Mouse (Mus musculus) heart, adult 9 months (tissue): ENCODE data around the gene Hnrnph1.

Experiments used
- DNase-seq, 2 experiments: peaks; one replicate each; pipeline ENCODE4 v3.0.0; 2022; ENCODE audit warnings: low spot score in 2 of 2

The Hnrnph1 gene

GRCm38 (mm10) chr11:50403367-50404014 is 26.7 kb downstream of the Hnrnph1 start:
- peak; percentile 19 to 38 for DNase-seq

GRCm38 (mm10) chr11:50407235-50407634 is 30.4 kb downstream of the Hnrnph1 start:
- no peak for DNase-seq

- no peak for DNase-seq
Measured at GRCm38 (mm10) chr11:50415563-50416241, 38.9 kb downstream of the Hnrnph1 start.

GRCm38 (mm10) chr11:50417856-50418255 is 41.1 kb downstream of the Hnrnph1 start:
- DNase-seq: no peak

- DNase-seq: no peak
Measured at GRCm38 (mm10) chr11:50421461-50421860, 44.7 kb downstream of the Hnrnph1 start.

GRCm38 (mm10) chr11:50421934-50422780 is 45.4 kb downstream of the Hnrnph1 start:
- peak; percentile 12 to 34 for DNase-seq

- no peak for DNase-seq
Measured at GRCm38 (mm10) chr11:50426056-50426455, 49.3 kb downstream of the Hnrnph1 start.

- peak; percentile 83 to 88 for DNase-seq
Measured at GRCm38 (mm10) chr11:50430277-50431133, 53.7 kb downstream of the Hnrnph1 start, which contains the start of gene Rufy1. Gene Rufy1 (minus strand): TSS chr11:50431125.

- DNase-seq: peak in 1 of 2 experiments; percentile 14
Measured at GRCm38 (mm10) chr11:50431134-50432068, 54.6 kb downstream of the Hnrnph1 start.

- DNase-seq: no peak
Measured at GRCm38 (mm10) chr11:50432069-50432440, 55.3 kb downstream of the Hnrnph1 start.

GRCm38 (mm10) chr11:50432896-50433295 is 56.1 kb downstream of the Hnrnph1 start:
- no peak for DNase-seq
